Mouse (Mus musculus) thymus, adult 2 months (tissue): ENCODE measurements around the gene Cyp1a2.

Experiments used
- CTCF ChIP-seq: fragments of 200-500 bp; IDR thresholded peaks from 2 replicates; pipeline ENCODE4 v1.5.1; 2012; ENCODE audit warnings: mild to moderate bottlenecking, control low read depth, low read length, moderate library complexity, borderline replicate concordance; ENCODE audit not compliant: control insufficient read depth, poor library complexity, insufficient read depth; ENCODE audit errors: extremely low read depth
- POLR2A ChIP-seq: fragments of 200-500 bp; IDR thresholded peaks from 2 replicates; pipeline ENCODE4 v1.6.1; 2012; ENCODE audit warnings: mild to moderate bottlenecking, low read length, control low read depth, moderate library complexity; ENCODE audit not compliant: control insufficient read depth, poor library complexity, insufficient read depth; ENCODE audit errors: extremely low read depth

DNA sequence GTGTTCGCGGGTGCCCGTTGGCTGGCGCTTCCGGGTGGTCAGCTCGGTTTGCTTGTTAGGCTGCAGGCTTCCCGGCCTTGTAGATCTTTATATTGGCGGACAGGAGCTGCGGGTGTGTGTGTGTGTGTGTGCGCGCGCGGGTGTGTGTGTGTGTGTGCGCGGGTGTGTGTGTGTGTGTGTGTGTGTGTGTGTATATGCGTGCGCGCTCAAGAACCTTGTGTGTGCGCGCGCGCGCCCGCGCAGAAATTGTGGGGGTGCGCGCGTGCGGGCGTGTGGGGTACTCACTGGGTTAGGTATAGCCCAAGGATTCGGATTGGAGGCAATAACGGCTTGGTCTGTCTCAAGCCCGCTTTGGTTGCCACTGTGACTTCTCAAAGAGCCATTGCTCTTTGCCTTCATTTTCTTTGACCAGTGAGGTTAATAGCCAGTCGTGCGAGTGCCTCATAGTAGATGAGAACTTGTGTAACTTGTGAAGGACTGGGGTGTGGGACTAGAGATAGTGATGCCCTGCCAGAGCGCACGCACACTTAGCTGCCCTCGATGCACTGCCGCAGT, 25.3 kb upstream of the Cyp1a2 start:
- TF ChIP-seq CTCF (no peak), POLR2A (no peak)
